Mouse (Mus musculus) intestine, embryonic 16.5 days (tissue): ENCODE measurements at regions not wholly inside any gene's neighbourhood (a gene's known extent, or its start where the extent isn't known, plus 50 kb on each side); places are given as distances from the start of the nearest gene placed in this dataset.
A peak's percentile ranks its signal among the peaks of the same experiment; 100 is the strongest.

Experiments used
- ATAC-seq: fragments of 200-750 bp; cut with Nextera tagmentation; 2 replicates; pipeline ENCODE4 v1.8.0; 2017; ENCODE audit warnings: moderate TSS enrichment, moderate library complexity
- H3K27ac ChIP-seq: fragments of 300-500 bp; sonication (generic); 2 replicates; pipeline ENCODE4 v1.5.1; 2014; ENCODE audit warnings: mild to moderate bottlenecking, low read length
- H3K27me3 ChIP-seq: fragments of 300-500 bp; sonication (generic); replicated peaks from 2 replicates; pipeline ENCODE4 v1.6.1; 2014; ENCODE audit warnings: low read length, control low read depth, mixed read lengths; ENCODE audit not compliant: control insufficient read depth, insufficient read depth
- H3K36me3 ChIP-seq: fragments of 300-500 bp; sonication (generic); 2 replicates; pipeline ENCODE4 v1.6.1; 2014; ENCODE audit warnings: low read length, control low read depth; ENCODE audit not compliant: control insufficient read depth, insufficient read depth
- H3K4me1 ChIP-seq: fragments of 300-500 bp; sonication (generic); 2 replicates; pipeline ENCODE4 v1.6.1; 2014; ENCODE audit warnings: low read length, control low read depth, mixed read lengths; ENCODE audit not compliant: control insufficient read depth, insufficient read depth
- H3K4me2 ChIP-seq: fragments of 300-500 bp; sonication (generic); 2 replicates; pipeline ENCODE4 v1.6.1; 2014; ENCODE audit warnings: low read depth, low read length, control low read depth
- H3K4me3 ChIP-seq: fragments of 300-500 bp; sonication (generic); 2 replicates; pipeline ENCODE4 v1.5.1; 2014; ENCODE audit warnings: mild to moderate bottlenecking, low read length
- H3K9ac ChIP-seq: fragments of 300-500 bp; sonication (generic); 2 replicates; pipeline ENCODE4 v1.6.1; 2014; ENCODE audit warnings: low read depth, low read length
- H3K9me3 ChIP-seq: fragments of 300-500 bp; sonication (generic); 2 replicates; pipeline ENCODE4 v1.6.1; 2016; ENCODE audit warnings: low read length, control low read depth; ENCODE audit not compliant: control insufficient read depth
- WGBS: fragments of 180-500 bp; shearing (Covaris S2); extraction: QIAGEN DNeasy Blood & Tissue Kit; methylation state at CpG from one replicate; pipeline ENCODE4 v1.1.7; 2014; 5-methylcytosine and 5-hydroxymethylcytosine counted together

DNA sequence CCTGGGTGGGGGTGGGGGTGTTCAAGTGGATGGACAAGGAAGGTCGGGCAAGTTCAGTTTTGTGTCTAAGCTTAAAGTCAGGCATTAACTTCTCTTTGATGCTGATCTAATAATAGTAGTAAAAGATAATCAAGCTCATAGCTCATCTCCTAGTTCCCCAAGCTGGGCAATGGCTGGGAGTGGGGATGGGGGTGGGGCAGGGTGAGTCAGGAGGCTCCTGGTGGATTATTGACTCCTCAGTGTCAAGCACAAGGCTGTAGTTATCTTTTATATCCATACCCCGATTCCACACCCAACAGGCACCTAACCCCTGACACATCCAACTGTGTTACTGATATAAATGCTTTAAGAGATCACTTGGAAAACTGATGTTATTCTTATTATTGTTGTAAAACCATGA is 315.0 kb downstream of the Pten start:
- Histone ChIP-seq H3K27me3 (no peaks in the 10 kb centered on the region), H3K36me3 (no peaks in the 10 kb centered on the region)

DNA sequence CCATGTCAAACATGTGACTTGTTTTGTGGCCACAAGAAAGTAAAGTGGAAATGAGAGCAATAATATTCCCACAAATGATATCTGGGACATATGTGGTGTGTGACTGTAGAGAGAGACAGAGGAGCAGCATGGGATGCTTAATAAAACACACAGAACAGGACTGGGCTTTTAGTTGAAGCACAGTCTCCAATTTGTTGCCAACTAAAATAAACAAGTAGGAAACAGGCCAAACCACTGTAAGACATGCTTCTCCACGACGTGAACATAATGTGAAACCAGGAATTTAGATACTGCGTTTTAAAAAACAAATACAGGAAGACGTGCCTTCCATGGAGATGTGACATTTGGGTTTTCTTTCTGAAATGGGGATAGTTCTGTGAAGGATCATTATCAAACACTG is 317.2 kb downstream of the Rnls start:
- Histone ChIP-seq H3K27ac (no peak overlapping the region), H3K4me3 (no peak overlapping the region), H3K9ac (no peak overlapping the region), H3K36me3 (no peaks in the 10 kb centered on the region), H3K9me3 (no peaks in the 10 kb centered on the region), H3K27me3 (no peaks in the 10 kb centered on the region), H3K4me2 (no peak overlapping the region), H3K4me1 (peaks cover 2% of the 10 kb centered on the region; the same call in 1 of the 2 replicates)
- WGBS: 61% methylated on average over 4 of the region's 4 CpGs
- ATAC-seq: no peak

More for the DNA sequence above, 315.0 kb downstream of the Pten start:
- Histone ChIP-seq H3K9me3 (no peaks in the 10 kb centered on the region), H3K4me2 (no peak overlapping the region), H3K4me1 (peaks cover 6% of the 10 kb centered on the region; the same call in 1 of the 2 replicates), H3K4me3 (no peak overlapping the region), H3K27ac (no peak overlapping the region), H3K9ac (no peak overlapping the region)
- peak; percentile 50; the same call in 1 of the 2 replicates for ATAC-seq
- WGBS: 63% methylated on average over 2 of the region's 2 CpGs

GRCm38 (mm10) chr19:33078681-33079360 is 313.3 kb downstream of the Rnls start:
- H3K27ac ChIP-seq: no peak overlapping the region
- WGBS: 53% methylated on average over 4 of the region's 4 CpGs
- no peaks in the 10 kb centered on the region for H3K27me3 ChIP-seq
- no peaks in the 10 kb centered on the region for H3K9me3 ChIP-seq
- ATAC-seq: peak; percentile 63
- H3K36me3 ChIP-seq: no peaks in the 10 kb centered on the region
- no peaks in the 10 kb centered on the region for H3K4me1 ChIP-seq
- no peak overlapping the region for H3K4me3 ChIP-seq
- no peak overlapping the region for H3K9ac ChIP-seq
- H3K4me2 ChIP-seq: no peak overlapping the region

GRCm38 (mm10) chr19:33079959-33080358 is 312.1 kb downstream of the Rnls start:
- no peak overlapping the region for H3K4me3 ChIP-seq
- H3K4me2 ChIP-seq: no peak overlapping the region
- no peaks in the 10 kb centered on the region for H3K36me3 ChIP-seq
- H3K9ac ChIP-seq: no peak overlapping the region
- H3K27ac ChIP-seq: no peak overlapping the region
- WGBS: 77% methylated on average over 2 of the region's 2 CpGs
- H3K4me1 ChIP-seq: no peaks in the 10 kb centered on the region
- ATAC-seq: no peak
- H3K9me3 ChIP-seq: no peaks in the 10 kb centered on the region
- no peaks in the 10 kb centered on the region for H3K27me3 ChIP-seq

DNA sequence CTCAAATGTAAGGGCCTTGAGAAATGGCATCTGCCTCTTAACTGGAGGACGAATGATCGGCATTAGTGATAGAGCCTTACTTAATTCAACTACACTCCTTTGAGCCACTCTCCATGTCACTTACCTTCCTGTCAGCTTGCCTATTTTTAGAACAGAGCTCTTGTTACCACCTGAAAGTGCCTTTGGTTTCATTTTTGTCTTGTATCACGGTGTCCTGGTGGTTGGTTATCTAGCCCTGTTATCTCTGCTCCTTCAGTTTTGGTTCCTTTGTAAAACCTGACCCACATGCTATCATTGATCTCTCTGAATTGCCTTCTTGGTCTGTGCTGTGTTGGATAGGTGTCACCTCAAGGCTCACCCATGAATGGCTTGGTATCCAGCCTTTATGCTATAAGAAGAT is 310.6 kb downstream of the Rnls start:
- H3K27me3 ChIP-seq: no peaks in the 10 kb centered on the region
- 85% methylated on average over 3 of the region's 3 CpGs for WGBS

DNA sequence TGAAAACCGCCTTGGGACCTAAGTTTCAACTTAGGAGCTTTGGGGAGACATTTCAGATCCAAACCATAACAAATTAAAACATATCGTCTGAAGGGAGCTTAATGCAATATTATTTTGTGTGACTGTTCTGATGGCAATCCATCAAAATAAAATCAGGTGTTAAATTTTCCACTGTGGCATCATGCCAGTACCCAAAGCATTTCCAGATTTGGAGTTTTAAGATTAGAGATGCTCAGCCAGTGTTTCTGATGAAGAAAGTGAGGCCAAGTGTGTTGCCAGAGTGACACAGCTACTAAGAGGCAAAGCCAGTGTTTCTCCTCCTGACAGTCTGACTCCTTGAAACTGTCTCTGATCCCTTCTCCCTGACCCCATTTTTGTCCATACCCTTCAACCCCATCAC is 308.7 kb downstream of the Rnls start:
- Histone ChIP-seq H3K27me3 (no peaks in the 10 kb centered on the region), H3K4me1 (no peaks in the 10 kb centered on the region), H3K9ac (no peak overlapping the region), H3K27ac (no peak overlapping the region), H3K4me2 (no peak overlapping the region), H3K9me3 (no peaks in the 10 kb centered on the region), H3K36me3 (no peaks in the 10 kb centered on the region), H3K4me3 (no peak overlapping the region)
- WGBS: 69% methylated on average over 2 of the region's 2 CpGs
- ATAC-seq: no peak

More for the DNA sequence above, 310.6 kb downstream of the Rnls start:
- H3K27ac ChIP-seq: no peak overlapping the region
- no peak overlapping the region for H3K4me3 ChIP-seq
- no peaks in the 10 kb centered on the region for H3K9me3 ChIP-seq
- no peak overlapping the region for H3K4me2 ChIP-seq
- ATAC-seq: no peak
- H3K4me1 ChIP-seq: no peaks in the 10 kb centered on the region
- H3K9ac ChIP-seq: no peak overlapping the region
- no peaks in the 10 kb centered on the region for H3K36me3 ChIP-seq

DNA sequence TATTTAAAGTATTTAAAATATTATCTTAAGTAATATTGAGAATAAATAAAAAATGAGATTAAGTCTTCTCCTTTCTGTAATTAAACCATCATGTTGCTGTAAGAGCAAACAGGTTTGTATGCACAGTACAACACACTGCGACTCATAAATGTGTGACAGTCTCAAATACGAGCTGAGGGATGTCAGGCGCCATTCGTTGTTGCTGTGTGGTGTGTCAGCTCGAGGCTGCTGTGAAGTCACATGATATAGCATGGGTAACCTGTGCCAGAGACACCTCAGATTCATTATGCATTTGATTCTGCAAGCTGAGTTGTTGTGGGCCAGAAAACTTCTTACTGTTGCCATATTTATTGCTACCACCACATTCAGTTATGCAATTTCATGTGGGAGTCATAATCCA is 307.4 kb downstream of the Rnls start:
- ATAC-seq: no peak
- no peak overlapping the region for H3K9ac ChIP-seq
- WGBS: 88% methylated on average over 5 of the region's 5 CpGs

More for the DNA sequence above, 307.4 kb downstream of the Rnls start:
- Histone ChIP-seq H3K4me2 (no peak overlapping the region), H3K27me3 (no peaks in the 10 kb centered on the region), H3K4me1 (no peaks in the 10 kb centered on the region), H3K4me3 (no peak overlapping the region), H3K36me3 (no peaks in the 10 kb centered on the region), H3K9me3 (no peaks in the 10 kb centered on the region), H3K27ac (no peak overlapping the region)
